Mouse (Mus musculus): ENCODE measurements around the gene Kcnj14. TPM values are rescaled to one million over a fixed set of nuclear protein-coding genes. Genes with fewer than 3 reads are reported as not detected.

The Kcnj14 gene
- polyA plus RNA-seq, 1 experiment from 2014 or later: 0.85 TPM

DNA sequence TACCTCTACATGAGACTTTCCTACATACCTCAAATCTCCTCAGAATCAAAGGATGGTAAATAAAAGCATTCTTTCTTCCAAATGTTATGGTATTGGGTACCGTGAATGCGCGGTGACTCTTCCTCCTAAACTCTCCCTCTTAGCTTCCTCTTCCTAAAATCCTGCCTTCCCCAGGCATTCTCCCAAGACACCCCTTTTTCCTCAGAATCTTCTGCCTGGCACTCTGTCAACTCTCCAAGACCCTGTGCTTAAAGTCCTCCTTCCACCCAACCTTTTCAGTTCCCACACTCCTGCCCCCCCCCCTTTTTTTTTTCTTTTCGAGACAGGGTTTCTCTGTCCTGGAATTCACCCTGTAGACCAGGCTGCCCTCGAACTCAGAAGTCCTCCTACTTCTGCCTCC, 9.7 kb downstream of the Kcnj14 start:
- WGBS: 0% methylated on average over 5 of the region's 5 CpGs
- Histone ChIP-seq H3K27ac (ENCODE audit: low read length) (peak overlapping the region; percentile 48), H3K9me3 (ENCODE audit: control insufficient read depth, low read length) (no peaks in the 10 kb centered on the region), H3K27me3 (replicated peaks; ENCODE audit: control insufficient read depth, insufficient read depth, low read length) (no peaks in the 10 kb centered on the region), H3K4me3 (replicated peaks; ENCODE audit: low read length) (peak overlapping the region; percentile 47), H3K4me2 (ENCODE audit: low read length) (peak overlapping the region; percentile 63), H3K4me1 (replicated peaks; ENCODE audit: control insufficient read depth, insufficient read depth, low read length) (peaks cover 26% of the 10 kb centered on the region), H3K9ac (replicated peaks; ENCODE audit: low read depth, low read length) (peak overlapping the region; percentile 31), H3K36me3 (ENCODE audit: control insufficient read depth, insufficient read depth) (peaks cover 16% of the 10 kb centered on the region)
- no peak for ATAC-seq

DNA sequence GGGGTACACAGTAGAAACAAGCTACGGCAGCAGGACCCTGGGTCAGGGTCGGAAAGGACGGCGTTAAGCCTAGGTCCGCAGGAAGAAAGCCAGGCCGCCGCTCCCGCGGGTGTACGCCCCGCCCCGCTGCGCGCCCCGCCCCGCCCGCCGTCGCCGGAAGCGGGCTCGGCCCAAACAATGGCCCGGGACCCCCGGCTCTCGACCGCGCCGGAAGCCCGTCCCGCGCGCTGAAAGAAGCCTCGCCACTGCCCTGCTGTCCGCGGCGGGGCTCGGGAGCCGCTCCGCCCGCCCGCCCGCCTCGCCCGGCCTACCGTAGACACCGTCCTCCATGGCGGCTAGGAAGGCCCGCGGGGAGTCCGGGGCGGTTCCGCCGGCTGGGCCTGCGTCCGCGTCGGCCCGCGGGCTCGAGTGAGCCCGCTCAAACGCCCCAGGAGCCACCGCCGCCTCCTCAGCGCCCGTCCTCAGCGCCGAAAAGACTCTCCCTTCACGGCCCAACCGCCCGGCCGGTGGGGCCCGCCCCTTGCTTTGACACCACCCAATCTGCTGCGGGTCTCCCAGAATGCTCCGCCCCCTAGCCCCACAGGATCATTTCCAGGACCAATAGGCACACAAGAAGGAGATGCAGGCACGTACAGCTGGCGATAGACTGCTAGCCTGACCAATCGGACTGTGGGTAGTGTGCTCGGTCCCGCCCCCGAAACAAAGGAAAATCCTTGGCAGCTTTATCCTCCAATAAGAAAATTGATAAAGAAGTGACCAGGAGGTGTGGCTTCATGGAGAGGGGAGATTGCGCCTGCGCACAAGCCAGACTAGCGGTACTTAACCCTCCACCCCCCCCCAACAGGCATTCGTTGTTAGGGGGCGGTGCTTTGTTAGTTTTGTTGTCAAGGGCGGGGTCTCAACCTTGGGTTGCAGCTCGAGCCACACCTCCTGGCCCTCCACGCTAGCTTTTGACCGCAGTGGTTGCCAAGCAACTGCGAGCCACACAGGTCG, 10.5 kb downstream of the Kcnj14 start, which contains the start of gene Cyth2:
Gene Cyth2, minus strand, starts transcription at position 795 of the 993 bp plus-strand sequence.
- no peaks in the 10 kb centered on the region for H3K27me3 ChIP-seq (replicated peaks; ENCODE audit: control insufficient read depth, insufficient read depth, low read length)
- H3K4me3 ChIP-seq (replicated peaks; ENCODE audit: low read length): peak within 1 kb of the TSS; percentile 73
- peak; percentile 99 for ATAC-seq
- peak within 1 kb of the TSS; percentile 82 for H3K4me2 ChIP-seq (ENCODE audit: low read length)
- under 1% methylated on average over 87 of the region's 92 CpGs for WGBS
- peak within 1 kb of the TSS; percentile 96 for H3K9ac ChIP-seq (replicated peaks; ENCODE audit: low read depth, low read length)
- H3K9me3 ChIP-seq (ENCODE audit: control insufficient read depth, low read length): no peaks in the 10 kb centered on the region
- peak within 1 kb of the TSS; percentile 99 for H3K27ac ChIP-seq (ENCODE audit: low read length)
- peaks cover 26% of the 10 kb centered on the region for H3K4me1 ChIP-seq (replicated peaks; ENCODE audit: control insufficient read depth, insufficient read depth, low read length)
- H3K36me3 ChIP-seq (ENCODE audit: control insufficient read depth, insufficient read depth): peaks cover 20% of the 10 kb centered on the region

DNA sequence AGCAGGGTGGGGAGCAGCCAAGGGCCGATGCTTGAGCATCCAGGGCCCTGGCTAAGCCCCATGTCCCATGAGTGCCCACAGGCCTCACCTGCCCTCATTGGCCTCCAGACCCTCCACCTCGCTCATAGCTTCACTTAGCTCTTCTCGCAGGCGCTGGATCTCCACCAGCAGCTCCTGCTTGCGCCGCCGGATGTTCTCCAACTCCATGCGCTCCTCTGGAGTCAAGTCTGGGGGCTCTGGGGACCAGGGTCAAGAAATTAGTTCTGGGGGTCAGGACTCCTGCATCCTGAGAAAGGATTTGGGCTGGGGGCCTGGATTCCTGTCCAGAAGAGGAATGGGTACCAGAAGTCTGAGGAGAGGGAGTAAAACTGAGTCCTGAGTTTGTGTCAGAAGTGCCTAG, 11.7 kb downstream of the Kcnj14 start:
- ATAC-seq: no peak
- Histone ChIP-seq H3K9ac (replicated peaks; ENCODE audit: low read depth, low read length) (peak overlapping the region; percentile 96), H3K27ac (ENCODE audit: low read length) (no peak overlapping the region), H3K9me3 (ENCODE audit: control insufficient read depth, low read length) (no peaks in the 10 kb centered on the region), H3K4me1 (replicated peaks; ENCODE audit: control insufficient read depth, insufficient read depth, low read length) (peaks cover 26% of the 10 kb centered on the region), H3K36me3 (ENCODE audit: control insufficient read depth, insufficient read depth) (peaks cover 27% of the 10 kb centered on the region), H3K4me2 (ENCODE audit: low read length) (peak overlapping the region; percentile 82), H3K27me3 (replicated peaks; ENCODE audit: control insufficient read depth, insufficient read depth, low read length) (no peaks in the 10 kb centered on the region), H3K4me3 (replicated peaks; ENCODE audit: low read length) (peak overlapping the region; percentile 73)
- 88% methylated on average over 8 of the region's 8 CpGs for WGBS

DNA sequence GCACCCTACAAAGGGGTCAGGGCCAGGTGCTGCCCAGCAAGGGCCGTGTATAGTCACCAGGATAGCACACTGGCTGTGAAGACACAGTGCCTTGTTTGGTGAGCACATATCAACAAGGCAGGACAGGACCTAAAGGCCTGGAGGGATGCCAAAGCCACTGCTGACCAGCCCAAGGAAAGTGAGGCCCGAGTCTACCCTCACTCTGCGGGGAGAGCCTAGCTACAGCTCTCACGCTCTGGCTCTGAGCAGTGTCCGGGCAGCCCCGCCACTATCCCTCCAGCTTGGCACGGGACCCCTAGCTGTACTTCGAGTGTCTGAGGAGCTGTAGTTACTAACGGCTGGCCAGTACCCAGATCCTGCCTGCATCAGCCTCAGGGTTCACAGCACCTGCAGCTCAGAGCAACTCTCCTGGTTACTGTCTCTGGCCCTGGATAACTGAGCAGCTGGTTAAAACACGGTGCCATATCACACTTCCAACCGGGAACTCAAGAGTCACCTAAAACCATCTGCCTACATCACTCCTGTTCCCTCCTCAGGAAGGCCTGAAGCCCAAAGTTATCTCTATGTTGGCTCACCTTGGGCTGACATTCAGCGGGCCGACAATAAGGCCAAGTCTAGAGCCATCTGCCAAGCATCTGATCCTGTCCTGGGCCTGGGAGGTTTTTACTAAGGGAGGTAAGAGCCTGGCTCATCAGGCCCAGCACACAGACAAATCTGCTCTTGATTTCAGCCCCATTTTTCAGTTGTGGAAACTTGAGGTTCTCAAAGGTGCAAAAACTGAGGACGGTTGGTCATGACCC, 15.1 kb downstream of the Kcnj14 start:
- peaks cover 36% of the 10 kb centered on the region for H3K36me3 ChIP-seq (ENCODE audit: control insufficient read depth, insufficient read depth)
- no peaks in the 10 kb centered on the region for H3K27me3 ChIP-seq (replicated peaks; ENCODE audit: control insufficient read depth, insufficient read depth, low read length)
- H3K4me2 ChIP-seq (ENCODE audit: low read length): no peak overlapping the region
- WGBS: 84% methylated on average over 14 of the region's 14 CpGs
- H3K9ac ChIP-seq (replicated peaks; ENCODE audit: low read depth, low read length): no peak overlapping the region
- H3K9me3 ChIP-seq (ENCODE audit: control insufficient read depth, low read length): no peaks in the 10 kb centered on the region
- H3K4me1 ChIP-seq (replicated peaks; ENCODE audit: control insufficient read depth, insufficient read depth, low read length): peaks cover 15% of the 10 kb centered on the region
- H3K27ac ChIP-seq (ENCODE audit: low read length): no peak overlapping the region
- no peak for ATAC-seq
- no peak overlapping the region for H3K4me3 ChIP-seq (replicated peaks; ENCODE audit: low read length)

DNA sequence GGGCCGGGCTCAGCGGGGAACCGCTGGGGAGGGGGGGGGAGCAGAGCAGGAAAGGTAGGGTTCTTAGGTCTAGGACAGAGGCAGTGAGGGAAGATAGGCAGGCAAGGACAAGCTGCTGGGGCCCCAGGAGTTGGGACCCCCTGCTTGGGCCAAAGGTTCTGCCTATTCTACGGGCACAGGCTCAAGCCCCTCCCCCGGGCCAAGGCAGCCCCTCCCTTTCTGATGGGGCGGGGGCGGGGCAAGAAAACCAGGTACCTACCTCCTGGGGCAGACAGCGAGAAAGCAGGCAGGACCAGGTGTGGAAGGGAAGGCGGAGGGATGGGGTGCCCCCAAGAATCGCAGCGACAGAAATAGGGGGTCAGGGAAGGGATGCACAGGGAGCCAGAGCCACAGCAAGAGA, 16.1 kb downstream of the Kcnj14 start:
- WGBS: 56% methylated on average over 9 of the region's 11 CpGs
- no peak overlapping the region for H3K9ac ChIP-seq (replicated peaks; ENCODE audit: low read depth, low read length)
- peaks cover 38% of the 10 kb centered on the region for H3K36me3 ChIP-seq (ENCODE audit: control insufficient read depth, insufficient read depth)
- no peaks in the 10 kb centered on the region for H3K27me3 ChIP-seq (replicated peaks; ENCODE audit: control insufficient read depth, insufficient read depth, low read length)
- H3K9me3 ChIP-seq (ENCODE audit: control insufficient read depth, low read length): no peaks in the 10 kb centered on the region
- H3K4me2 ChIP-seq (ENCODE audit: low read length): no peak overlapping the region
- ATAC-seq: no peak
- H3K4me1 ChIP-seq (replicated peaks; ENCODE audit: control insufficient read depth, insufficient read depth, low read length): peaks cover 15% of the 10 kb centered on the region
- H3K4me3 ChIP-seq (replicated peaks; ENCODE audit: low read length): no peak overlapping the region
- H3K27ac ChIP-seq (ENCODE audit: low read length): no peak overlapping the region

DNA sequence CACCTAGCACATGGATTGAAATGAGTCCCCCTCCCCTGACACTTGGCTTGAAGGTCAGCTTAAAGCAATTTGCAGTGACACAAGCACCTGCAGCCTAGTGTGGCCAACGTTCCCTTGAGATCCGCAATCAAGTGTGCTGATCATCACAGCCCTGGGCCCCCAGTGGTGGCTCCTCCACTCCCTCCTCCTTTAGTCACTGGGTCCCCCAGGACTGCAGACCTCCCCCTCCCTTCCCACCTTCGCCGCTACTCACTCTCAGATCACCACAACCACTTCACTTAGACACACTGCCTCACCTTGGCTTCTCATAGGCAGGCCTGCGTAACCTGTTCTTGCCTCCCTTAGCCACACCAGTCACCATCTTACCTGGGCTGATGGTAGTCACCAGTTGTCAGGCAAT, 18.6 kb downstream of the Kcnj14 start:
- ATAC-seq: no peak
- WGBS: 70% methylated on average over 5 of the region's 5 CpGs
- Histone ChIP-seq H3K4me3 (replicated peaks; ENCODE audit: low read length) (no peak overlapping the region), H3K9ac (replicated peaks; ENCODE audit: low read depth, low read length) (no peak overlapping the region), H3K9me3 (ENCODE audit: control insufficient read depth, low read length) (no peaks in the 10 kb centered on the region), H3K36me3 (ENCODE audit: control insufficient read depth, insufficient read depth) (peaks cover 30% of the 10 kb centered on the region), H3K4me1 (replicated peaks; ENCODE audit: control insufficient read depth, insufficient read depth, low read length) (no peaks in the 10 kb centered on the region), H3K27ac (ENCODE audit: low read length) (no peak overlapping the region), H3K4me2 (ENCODE audit: low read length) (no peak overlapping the region), H3K27me3 (replicated peaks; ENCODE audit: control insufficient read depth, insufficient read depth, low read length) (no peaks in the 10 kb centered on the region)

DNA sequence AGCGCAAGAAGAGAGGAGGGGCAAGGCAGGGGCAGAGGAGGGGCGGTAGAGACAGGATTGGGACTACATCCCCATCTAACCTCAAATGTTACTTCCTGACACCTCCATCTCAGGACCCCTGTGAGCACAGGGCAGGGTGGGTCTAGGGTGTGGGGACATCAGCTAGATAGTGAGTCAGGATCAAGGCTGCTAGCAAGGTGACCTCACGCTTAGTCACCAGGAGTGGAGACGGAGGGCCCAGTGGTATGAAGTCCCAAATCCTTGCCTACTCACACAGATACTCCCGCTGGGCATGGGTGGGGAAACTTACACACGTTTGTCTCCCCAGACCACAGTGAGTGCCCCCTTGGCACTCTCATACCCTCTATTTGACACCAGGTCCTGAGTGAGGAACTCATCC, 22.0 kb downstream of the Kcnj14 start:
- no peak overlapping the region for H3K4me2 ChIP-seq (ENCODE audit: low read length)
- no peak overlapping the region for H3K4me3 ChIP-seq (replicated peaks; ENCODE audit: low read length)
- H3K27ac ChIP-seq (ENCODE audit: low read length): no peak overlapping the region
- H3K4me1 ChIP-seq (replicated peaks; ENCODE audit: control insufficient read depth, insufficient read depth, low read length): peaks cover 11% of the 10 kb centered on the region
- H3K36me3 ChIP-seq (ENCODE audit: control insufficient read depth, insufficient read depth): peaks cover 13% of the 10 kb centered on the region
- no peak for ATAC-seq
- H3K9ac ChIP-seq (replicated peaks; ENCODE audit: low read depth, low read length): no peak overlapping the region
- WGBS: 91% methylated on average over 6 of the region's 6 CpGs
- no peaks in the 10 kb centered on the region for H3K27me3 ChIP-seq (replicated peaks; ENCODE audit: control insufficient read depth, insufficient read depth, low read length)
- no peaks in the 10 kb centered on the region for H3K9me3 ChIP-seq (ENCODE audit: control insufficient read depth, low read length)

DNA sequence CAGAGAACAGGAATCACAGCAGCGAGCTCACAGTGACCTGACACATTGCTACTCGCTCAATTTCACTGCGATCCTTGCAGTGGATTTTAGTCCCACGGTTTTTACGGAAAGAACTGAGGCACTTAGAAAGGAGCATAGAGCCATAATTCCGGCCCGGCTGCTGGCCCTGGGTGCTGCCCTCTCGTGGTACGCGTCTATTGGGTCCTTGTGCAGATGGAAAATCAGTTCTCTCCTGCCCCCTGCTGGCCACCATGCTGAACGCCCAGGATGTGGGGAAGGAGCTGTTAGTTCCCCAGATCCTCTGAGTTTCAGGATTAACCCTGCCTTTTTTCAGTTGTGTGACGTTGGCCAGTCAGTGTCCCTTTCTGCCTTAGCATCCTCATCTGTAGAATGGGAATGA, 23.2 kb downstream of the Kcnj14 start:
- Histone ChIP-seq H3K9me3 (ENCODE audit: control insufficient read depth, low read length) (no peaks in the 10 kb centered on the region), H3K9ac (replicated peaks; ENCODE audit: low read depth, low read length) (no peak overlapping the region), H3K4me3 (replicated peaks; ENCODE audit: low read length) (no peak overlapping the region), H3K27ac (ENCODE audit: low read length) (no peak overlapping the region), H3K4me1 (replicated peaks; ENCODE audit: control insufficient read depth, insufficient read depth, low read length) (peaks cover 18% of the 10 kb centered on the region), H3K27me3 (replicated peaks; ENCODE audit: control insufficient read depth, insufficient read depth, low read length) (no peaks in the 10 kb centered on the region), H3K4me2 (ENCODE audit: low read length) (no peak overlapping the region), H3K36me3 (ENCODE audit: control insufficient read depth, insufficient read depth) (peaks cover 8% of the 10 kb centered on the region; the same call in 1 of the 2 replicates)
- WGBS: 4% methylated on average over 12 of the region's 12 CpGs
- ATAC-seq: peak; percentile 67
